Mouse (Mus musculus): Measurements from ENCODE around the gene Ercc6l.

Gene Ercc6l

DNA sequence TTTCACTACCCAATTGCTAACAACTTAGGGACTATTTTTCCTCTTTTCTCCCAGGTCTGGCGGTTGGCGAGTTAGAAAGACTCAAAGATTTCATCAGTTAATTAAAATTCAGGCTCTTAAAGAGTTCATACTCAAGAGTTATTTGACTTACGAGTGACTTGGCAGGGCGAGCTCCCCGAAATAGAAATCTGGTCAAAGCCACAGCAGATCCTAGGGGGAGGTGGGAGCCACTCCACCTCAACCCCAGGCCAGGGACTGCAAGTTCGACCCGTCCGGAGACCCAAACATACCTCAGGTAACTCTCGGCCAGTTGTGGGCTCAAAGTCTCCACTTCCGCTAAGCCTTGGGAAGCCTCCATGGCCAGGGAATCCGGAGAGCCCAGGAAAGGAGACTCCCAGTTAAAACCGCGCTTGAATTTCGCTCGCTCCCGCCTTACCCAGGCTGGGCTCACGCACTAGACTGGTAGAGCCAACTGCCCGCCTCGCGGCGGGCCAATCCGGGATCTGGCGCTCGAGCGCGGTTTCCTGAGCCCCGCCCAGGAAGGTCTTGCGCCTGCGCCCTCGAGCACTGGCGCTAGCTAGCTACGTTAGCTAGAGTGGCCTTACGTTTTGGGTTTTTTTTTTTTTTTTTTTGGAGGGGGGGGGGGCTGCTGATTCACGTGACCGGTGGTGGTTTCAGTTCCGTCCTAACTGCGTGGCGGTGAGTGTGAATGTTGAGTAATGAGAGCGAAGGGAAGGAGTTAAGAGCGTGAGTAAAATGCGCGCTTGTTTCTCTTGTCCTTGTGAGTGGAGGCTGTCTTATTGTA lies at the start of gene Ercc6l:
TSS of gene Ercc6l (minus strand) at position 474 of the 805 bp plus-strand sequence.
- DNase-seq (ENCODE audit: low read depth in 2 of 2, low spot score in 2 of 2): peak; percentile 81 to 83

GRCm38 (mm10) chrX:102190840-102191239 lies 33.9 kb upstream of the Ercc6l start:
- no peak for DNase-seq (ENCODE audit: low read depth in 2 of 2, low spot score in 2 of 2)

- DNase-seq (ENCODE audit: low read depth in 2 of 2, low spot score in 2 of 2): no peak
Observed at GRCm38 (mm10) chrX:102189581-102189980, 32.7 kb upstream of the Ercc6l start.

- peak; percentile 69 to 77 for DNase-seq (ENCODE audit: low read depth in 2 of 2, low spot score in 2 of 2)
Observed at GRCm38 (mm10) chrX:102188712-102189497, 32.0 kb upstream of the Ercc6l start, which contains the start of gene Rps4x. Rps4x (minus strand) TSS chrX:102189394.

GRCm38 (mm10) chrX:102187023-102187699 lies 30.3 kb upstream of the Ercc6l start:
- peak in 1 of 2 experiments; percentile 9 for DNase-seq (ENCODE audit: low read depth in 2 of 2, low spot score in 2 of 2)

GRCm38 (mm10) chrX:102182575-102182974 lies 25.7 kb upstream of the Ercc6l start:
- no peak for DNase-seq (ENCODE audit: low read depth in 2 of 2, low spot score in 2 of 2)

DNA sequence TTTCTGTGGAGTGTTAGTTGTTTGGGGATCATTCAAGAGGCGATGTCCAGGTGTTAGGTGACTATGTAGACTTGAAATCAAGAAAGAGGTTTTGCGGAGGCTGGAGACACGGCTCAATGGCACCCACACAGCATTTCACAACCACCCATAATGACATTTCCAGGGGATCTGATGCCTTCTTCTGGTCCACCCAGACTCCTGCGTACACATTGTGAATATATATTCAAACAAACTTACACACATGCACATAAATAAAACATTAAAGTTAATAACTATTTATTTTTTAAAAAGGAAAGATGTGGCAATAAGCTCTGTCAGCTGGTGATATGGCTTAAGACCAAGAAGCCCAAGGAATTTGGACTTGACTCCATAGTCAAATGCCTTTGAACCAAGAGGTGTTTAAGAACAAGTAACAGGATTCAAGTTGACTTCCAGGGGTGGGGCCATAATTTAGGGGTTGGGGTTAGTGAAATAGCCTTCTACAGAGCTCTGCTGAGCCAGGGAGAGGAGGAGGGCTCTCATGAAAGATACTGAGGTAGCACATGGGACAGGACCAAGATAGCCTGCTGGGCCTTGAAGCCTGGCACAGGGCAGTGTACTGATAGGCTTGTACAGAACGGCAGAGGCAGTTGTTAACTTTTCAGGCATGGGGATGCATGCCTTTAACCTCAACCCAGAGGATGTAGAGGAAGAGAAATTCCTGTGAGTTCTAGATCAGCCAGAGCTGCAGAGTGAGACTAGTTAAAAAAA lies 18.8 kb upstream of the Ercc6l start:
- no peak for DNase-seq (ENCODE audit: low read depth in 2 of 2, low spot score in 2 of 2)

GRCm38 (mm10) chrX:102170900-102171299 lies 14.0 kb upstream of the Ercc6l start:
- no peak for DNase-seq (ENCODE audit: low read depth in 2 of 2, low spot score in 2 of 2)

DNA sequence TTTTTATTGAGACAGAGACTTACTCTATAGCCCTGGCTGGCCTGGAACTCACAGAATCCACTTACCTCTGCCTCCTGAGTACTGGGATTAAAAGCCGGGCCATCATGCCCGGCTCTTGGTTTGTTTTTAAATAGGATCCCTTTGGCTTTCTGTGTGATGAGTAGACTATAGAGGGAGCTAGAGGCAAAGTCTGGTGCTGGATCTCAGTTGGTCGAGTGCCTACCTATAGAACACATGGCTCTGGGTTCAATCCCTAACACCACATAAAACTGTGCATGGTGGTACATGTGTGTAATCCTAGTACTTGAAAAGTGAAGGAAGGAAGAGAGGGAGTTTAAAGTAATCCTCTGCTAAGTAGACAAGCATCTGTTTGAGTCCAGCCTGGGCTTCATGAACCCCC lies 13.2 kb upstream of the Ercc6l start:
- no peak for DNase-seq (ENCODE audit: low read depth in 2 of 2, low spot score in 2 of 2)

DNA sequence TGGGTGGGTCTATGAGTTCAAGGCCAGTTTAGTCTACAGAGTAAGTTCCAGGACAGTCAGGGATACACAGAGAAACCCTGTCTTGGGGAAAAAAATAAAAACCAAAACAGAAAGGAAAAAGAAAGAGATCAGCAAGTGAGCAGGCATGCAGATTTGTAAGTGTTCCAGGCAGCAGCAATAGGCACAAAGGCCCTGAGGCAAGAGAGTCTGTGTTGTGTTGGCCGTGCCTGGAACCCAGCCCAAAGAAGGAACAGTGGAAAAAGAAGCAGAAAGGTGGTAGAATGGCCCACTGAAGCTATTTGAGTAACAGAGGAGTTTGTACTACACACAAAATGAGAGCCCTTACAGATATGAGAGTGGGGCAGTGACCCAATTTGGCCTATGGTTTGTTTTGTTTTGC lies 12.8 kb upstream of the Ercc6l start:
- DNase-seq (ENCODE audit: low read depth in 2 of 2, low spot score in 2 of 2): no peak

DNA sequence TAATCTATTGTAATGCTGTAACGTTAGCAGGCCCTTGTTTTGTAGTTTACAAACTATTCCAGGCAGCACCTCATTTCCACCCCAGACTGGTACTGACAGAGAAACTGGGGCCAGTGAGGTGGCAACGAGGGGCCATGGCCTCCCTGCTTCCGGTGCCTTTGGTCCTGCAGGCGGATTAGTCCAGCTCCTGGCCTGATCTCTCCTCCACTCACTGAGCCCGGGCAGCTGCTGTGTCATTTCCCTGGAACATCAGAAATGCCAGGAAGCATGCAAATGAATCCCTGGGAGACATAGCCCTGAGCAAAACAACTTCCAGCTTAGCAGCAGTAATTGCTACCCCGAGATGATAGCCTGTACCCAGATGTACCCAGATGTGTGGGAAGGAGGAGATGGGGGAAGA lies 10.1 kb upstream of the Ercc6l start:
- no peak for DNase-seq (ENCODE audit: low read depth in 2 of 2, low spot score in 2 of 2)

DNA sequence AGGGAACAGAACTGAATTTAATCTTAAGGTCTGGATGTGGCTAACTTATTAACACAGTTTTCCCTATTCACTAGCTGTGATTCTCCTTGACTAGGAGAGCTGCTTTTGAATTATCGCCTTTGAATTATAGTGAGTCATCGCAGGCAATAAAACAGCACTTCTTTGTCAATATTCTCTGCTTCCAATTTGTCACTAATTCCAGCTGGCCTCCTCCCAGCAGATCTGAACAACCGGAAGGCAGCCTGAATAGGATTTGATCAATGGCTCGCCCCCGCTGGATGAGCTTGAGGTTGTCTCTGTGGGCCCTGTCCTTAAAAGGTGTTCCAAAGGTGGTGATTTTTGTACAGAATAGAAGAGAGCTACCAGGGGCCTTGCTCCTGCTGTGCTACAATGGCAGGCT lies 9.6 kb upstream of the Ercc6l start:
- no peak for DNase-seq (ENCODE audit: low read depth in 2 of 2, low spot score in 2 of 2)

DNA sequence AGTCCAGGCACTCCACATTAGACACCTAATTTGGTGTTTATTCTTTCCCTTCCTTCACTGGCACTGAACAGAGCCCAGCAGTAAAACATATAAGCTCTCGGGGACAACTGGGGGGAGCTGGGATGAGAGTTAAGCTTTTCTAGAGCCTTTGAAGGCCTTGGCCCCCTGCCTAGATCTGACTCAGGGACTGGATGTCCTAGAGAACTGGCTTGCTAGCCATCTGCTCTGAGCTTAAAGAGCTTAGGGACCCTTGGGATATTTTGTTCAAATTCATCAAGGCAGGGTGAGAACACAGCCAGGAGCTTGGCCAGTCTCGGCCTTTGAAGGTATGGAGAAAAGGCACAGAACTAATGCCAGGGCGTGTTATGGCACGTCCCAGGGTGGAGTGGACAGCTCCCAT lies 6.6 kb upstream of the Ercc6l start:
- DNase-seq (ENCODE audit: low read depth in 2 of 2, low spot score in 2 of 2): no peak

GRCm38 (mm10) chrX:102163096-102163495 lies 6.2 kb upstream of the Ercc6l start:
- DNase-seq (ENCODE audit: low read depth in 2 of 2, low spot score in 2 of 2): no peak

DNA sequence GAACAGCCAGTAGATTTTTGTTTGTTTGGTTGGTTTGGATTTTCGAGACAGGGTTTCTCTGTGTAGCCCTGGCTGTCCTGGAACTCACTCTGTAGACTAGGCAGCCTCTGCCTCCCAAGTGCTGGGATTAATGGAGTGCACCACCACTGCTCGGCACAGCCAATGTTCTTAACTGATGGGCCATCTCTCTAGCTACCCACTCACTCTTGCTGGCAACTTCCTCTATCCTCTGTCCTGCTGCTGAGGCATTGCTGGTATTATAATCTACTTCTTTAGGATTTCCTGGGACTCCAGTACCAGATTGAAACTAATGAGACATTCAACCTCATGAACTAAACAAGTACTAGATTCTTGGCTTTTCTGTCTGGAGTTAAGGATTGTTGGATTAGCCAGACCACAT lies 3.6 kb upstream of the Ercc6l start:
- DNase-seq (ENCODE audit: low read depth in 2 of 2, low spot score in 2 of 2): no peak

DNA sequence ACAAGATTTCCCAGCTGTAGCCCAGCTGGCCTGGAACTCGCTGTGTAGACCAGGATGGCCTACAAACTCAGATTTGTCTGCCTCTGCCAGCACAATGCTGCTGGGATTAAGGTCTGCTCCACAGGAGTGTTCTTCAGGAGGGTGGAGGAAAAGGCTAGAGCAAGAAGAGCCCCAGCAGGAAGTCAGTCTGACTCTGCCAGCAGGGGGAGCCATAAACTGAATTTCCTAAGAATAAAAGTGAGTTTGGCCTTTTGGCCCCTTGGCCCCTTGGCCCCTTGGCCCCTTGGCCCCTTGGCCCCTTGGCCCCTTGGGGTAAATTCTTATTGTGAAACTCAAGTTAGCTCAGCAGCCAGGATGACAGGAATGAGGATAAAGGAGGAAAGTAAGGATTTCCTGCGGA lies 2.9 kb upstream of the Ercc6l start:
- peak; percentile 7 to 47 for DNase-seq (ENCODE audit: low read depth in 2 of 2, low spot score in 2 of 2)

DNA sequence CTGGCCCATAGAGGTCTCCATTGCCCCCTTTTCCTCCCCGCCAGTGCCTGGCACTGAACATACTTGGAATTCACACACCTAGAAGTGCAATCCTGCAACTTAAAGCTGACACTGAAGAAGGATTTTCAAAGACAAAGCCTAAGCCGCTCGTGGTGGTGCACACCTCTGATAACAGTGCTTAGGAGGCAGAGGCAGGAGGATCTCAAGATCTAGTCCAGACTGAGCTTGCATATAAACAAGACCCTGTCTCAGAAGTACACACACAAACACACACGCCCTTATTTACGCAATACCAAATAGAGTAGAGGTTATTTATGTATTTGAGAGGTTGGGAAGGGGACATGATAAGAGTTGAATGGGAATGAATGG lies 516 bp upstream of the Ercc6l start:
- DNase-seq (ENCODE audit: low read depth in 2 of 2, low spot score in 2 of 2): no peak

- no peak for DNase-seq (ENCODE audit: low read depth in 2 of 2, low spot score in 2 of 2)
Observed at GRCm38 (mm10) chrX:102141157-102141556, 15.7 kb downstream of the Ercc6l start.

- no peak for DNase-seq (ENCODE audit: low read depth in 2 of 2, low spot score in 2 of 2)
Observed at GRCm38 (mm10) chrX:102121321-102121720, 35.6 kb downstream of the Ercc6l start.

- DNase-seq (ENCODE audit: low read depth in 2 of 2, low spot score in 2 of 2): peak; percentile 82 to 86
Observed at GRCm38 (mm10) chrX:102119042-102119864, 37.6 kb downstream of the Ercc6l start, which contains the start of gene Pin4. Pin4 (plus strand) TSS chrX:102119447.
